Mouse (Mus musculus) kidney, embryonic 15.5 days (tissue): Measurements from ENCODE around the gene Fmnl2. TPM values are rescaled to one million over a fixed set of nuclear protein-coding genes. Genes with fewer than 3 reads are reported as not detected.

Experiments
- ATAC-seq: fragments of 200-750 bp; cut with Nextera tagmentation; replicated peaks from 2 replicates; pipeline ENCODE4 v1.8.0; 2017; ENCODE audit warnings: moderate TSS enrichment; ENCODE audit not compliant: low FRiP score
- H3K27ac ChIP-seq: fragments of 300-500 bp; sonication (generic); 2 replicates; pipeline ENCODE4 v1.5.1; 2015; ENCODE audit warnings: mild to moderate bottlenecking, inconsistent platforms
- H3K27me3 ChIP-seq: fragments of 300-500 bp; sonication (generic); 2 replicates; pipeline ENCODE4 v1.6.1; 2015; ENCODE audit warnings: inconsistent platforms
- H3K36me3 ChIP-seq: fragments of 300-500 bp; sonication (generic); 2 replicates; pipeline ENCODE4 v1.6.1; 2015; ENCODE audit warnings: inconsistent platforms
- H3K4me1 ChIP-seq: fragments of 300-500 bp; sonication (generic); 2 replicates; pipeline ENCODE4 v1.6.1; 2015; ENCODE audit warnings: inconsistent platforms
- H3K4me2 ChIP-seq: fragments of 300-500 bp; sonication (generic); 2 replicates; pipeline ENCODE4 v1.6.1; 2015; ENCODE audit warnings: moderate library complexity, mild to moderate bottlenecking, inconsistent platforms
- H3K4me3 ChIP-seq: fragments of 300-500 bp; sonication (generic); replicated peaks from 2 replicates; pipeline ENCODE4 v1.5.1; 2015; ENCODE audit warnings: mild to moderate bottlenecking, inconsistent platforms
- H3K9ac ChIP-seq: fragments of 300-500 bp; sonication (generic); 2 replicates; pipeline ENCODE4 v1.6.1; 2015; ENCODE audit warnings: mild to moderate bottlenecking, inconsistent platforms
- H3K9me3 ChIP-seq: fragments of 300-500 bp; sonication (generic); replicated peaks from 2 replicates; pipeline ENCODE4 v1.6.1; 2016; ENCODE audit warnings: inconsistent platforms
- WGBS: fragments of 180-500 bp; shearing (Covaris S2); methylation state at CpG from one replicate; pipeline ENCODE4 v1.1.7; 2015; ENCODE audit warnings: mixed read lengths; 5-methylcytosine and 5-hydroxymethylcytosine counted together
- polyA plus RNA-seq: library from polyadenylated mRNA; unstranded; fragments of >200 nt; fragmentation: Nextera tagmentation; extraction: Ambion mirVana; gene quantifications from 2 replicates; pipeline ENCODE4 v1.2.1, GENCODE M21; 2015

Gene Fmnl2
- polyA plus RNA-seq, 1 experiment from 2014 or later, result 8.0 TPM

DNA sequence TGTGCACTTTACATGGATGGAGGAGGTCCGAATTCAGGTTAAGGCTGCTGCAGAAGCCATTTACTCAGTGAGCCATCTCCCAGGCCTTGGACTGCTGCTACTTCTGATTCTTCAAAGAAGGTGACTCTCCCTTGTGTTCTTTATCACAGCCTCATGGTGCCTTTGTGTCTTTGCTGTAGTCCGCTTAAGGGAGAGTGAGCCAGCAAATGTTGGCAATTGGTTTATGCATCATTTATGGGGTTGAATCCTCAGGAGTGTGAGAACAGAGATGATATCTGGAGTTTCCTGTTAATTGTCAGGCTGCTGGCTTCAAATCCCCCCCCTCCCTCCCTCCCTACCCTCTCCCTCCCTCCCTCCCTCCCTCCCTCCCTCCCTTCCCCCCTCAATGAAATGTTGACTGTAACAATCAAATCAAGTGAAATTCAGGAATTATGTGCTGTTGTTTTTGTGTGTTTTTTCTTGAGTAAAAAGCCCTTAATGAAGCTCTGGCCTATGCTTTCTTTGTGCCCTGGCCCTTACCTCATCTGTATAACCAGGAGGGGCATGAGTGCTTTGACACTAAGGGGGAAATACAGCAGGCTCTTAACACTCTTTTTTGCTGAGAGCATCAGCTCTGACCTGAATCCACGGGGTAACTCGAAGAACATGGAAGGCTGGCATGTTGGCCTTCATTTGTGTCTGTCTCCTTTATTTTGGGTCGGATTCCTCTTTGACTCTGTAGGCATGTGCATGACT, 63.2 kb downstream of the Fmnl2 start:
- Histone ChIP-seq H3K27ac (no peak overlapping the region), H3K9ac (no peak overlapping the region), H3K9me3 (no peaks in the 10 kb centered on the region), H3K4me2 (no peak overlapping the region), H3K4me1 (peaks cover 27% of the 10 kb centered on the region), H3K36me3 (no peaks in the 10 kb centered on the region), H3K4me3 (no peak overlapping the region), H3K27me3 (no peaks in the 10 kb centered on the region)
- no peak for ATAC-seq
- 86% methylated on average over 5 of the region's 5 CpGs for WGBS

DNA sequence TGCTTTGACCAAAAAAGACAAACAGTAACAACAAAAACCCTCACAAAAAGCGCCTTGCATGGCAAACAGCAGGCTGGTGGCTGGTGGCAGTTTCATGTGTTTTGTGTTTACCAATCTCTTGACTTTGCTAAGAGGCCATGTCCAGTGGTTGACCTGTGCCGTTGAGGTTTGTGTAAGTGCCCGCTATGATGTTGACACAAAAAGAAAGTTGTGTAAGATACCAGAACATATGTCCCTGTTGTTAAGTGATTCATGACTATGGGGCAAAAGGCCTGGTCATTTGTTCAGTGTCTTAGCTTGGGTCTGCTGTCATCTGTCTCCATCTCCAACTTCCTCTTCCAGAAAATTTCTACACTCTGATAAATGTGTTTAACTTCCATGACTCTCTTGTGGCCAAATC, 67.4 kb downstream of the Fmnl2 start:
- no peak for ATAC-seq

DNA sequence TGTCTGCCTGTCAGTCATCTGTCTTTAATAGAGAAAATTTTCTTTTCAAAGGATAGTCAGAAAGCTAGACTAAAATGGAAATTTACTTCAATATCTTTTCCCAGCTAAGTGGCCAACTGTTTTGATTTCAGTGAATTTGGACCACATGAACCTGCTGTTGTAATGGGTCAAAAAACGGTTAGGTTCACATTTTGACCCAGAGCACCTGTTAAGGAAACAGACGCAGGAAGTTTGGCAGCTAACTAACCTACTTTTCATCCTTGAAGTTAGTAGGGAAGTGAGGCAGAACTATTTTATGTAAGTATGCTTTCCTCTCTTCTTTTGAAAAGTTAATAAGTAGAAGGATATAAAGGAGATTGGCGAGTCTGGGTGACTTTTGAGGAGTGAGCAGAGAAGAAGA, 69.7 kb downstream of the Fmnl2 start:
- H3K27me3 ChIP-seq, result no peaks in the 10 kb centered on the region
- no peak overlapping the region for H3K9ac ChIP-seq
- H3K36me3 ChIP-seq, result no peaks in the 10 kb centered on the region
- H3K4me2 ChIP-seq, result no peak overlapping the region
- no peak overlapping the region for H3K27ac ChIP-seq
- H3K4me3 ChIP-seq, result no peak overlapping the region
- peaks cover 52% of the 10 kb centered on the region for H3K4me1 ChIP-seq
- no peaks in the 10 kb centered on the region for H3K9me3 ChIP-seq
- 29% methylated on average over 3 of the region's 3 CpGs for WGBS
- ATAC-seq, result no peak

More for the DNA sequence above, 67.4 kb downstream of the Fmnl2 start:
- H3K4me1 ChIP-seq, result peaks cover 48% of the 10 kb centered on the region
- H3K9ac ChIP-seq, result no peak overlapping the region
- WGBS, result 66% methylated on average over 3 of the region's 3 CpGs
- no peaks in the 10 kb centered on the region for H3K27me3 ChIP-seq
- H3K9me3 ChIP-seq, result no peaks in the 10 kb centered on the region
- no peak overlapping the region for H3K4me2 ChIP-seq
- no peak overlapping the region for H3K4me3 ChIP-seq
- no peaks in the 10 kb centered on the region for H3K36me3 ChIP-seq
- no peak overlapping the region for H3K27ac ChIP-seq

DNA sequence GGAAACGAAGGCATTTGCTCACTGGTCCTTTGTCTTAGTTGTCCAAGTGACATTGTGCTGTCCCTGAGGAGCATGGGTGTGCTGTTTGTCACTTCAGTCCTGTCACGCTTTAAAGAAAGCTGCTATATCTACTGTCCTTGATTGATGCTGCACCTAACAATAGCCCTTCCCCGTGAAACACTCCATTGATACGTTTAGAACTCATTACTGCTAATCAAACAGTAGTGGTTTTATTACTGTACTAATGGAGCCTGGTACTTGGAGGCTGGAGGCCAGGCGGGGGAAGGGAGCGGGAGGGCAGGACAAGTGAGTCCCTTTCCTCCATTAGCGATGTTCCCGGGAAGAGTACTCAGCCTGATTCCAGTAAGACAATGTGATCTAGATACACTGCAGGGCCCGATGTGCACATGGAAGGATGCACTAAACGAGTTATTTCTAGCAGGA, 70.2 kb downstream of the Fmnl2 start:
- 0 out of 2 replicates have a peak, but pooled peaks have one; percentile 30 for ATAC-seq
- Histone ChIP-seq H3K4me2 (no peak overlapping the region), H3K36me3 (no peaks in the 10 kb centered on the region), H3K4me1 (peaks cover 52% of the 10 kb centered on the region), H3K9me3 (no peaks in the 10 kb centered on the region), H3K4me3 (no peak overlapping the region), H3K27ac (no peak overlapping the region), H3K27me3 (no peaks in the 10 kb centered on the region), H3K9ac (no peak overlapping the region)
- 35% methylated on average over 10 of the region's 10 CpGs for WGBS

DNA sequence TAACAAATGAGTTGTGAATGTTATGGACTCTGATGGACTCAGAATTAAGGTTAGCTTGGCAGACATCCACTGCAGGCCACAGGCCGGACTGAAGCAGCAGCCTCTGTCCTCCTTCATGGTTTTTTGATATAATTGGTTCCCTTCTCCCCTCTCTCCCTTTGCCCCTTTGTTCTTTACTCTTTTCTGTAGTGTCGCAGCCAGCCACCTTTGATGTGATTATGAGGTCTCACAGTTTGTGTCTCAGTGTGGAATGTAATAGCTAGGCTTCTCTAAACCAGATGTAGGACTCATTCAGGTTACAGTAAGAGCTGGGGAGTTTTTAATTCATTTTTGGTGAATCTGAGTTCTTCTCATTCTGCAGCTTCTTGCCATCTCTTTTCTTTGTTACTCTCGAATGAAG, 70.7 kb downstream of the Fmnl2 start:
- Histone ChIP-seq H3K9ac (no peak overlapping the region), H3K4me2 (no peak overlapping the region), H3K36me3 (no peaks in the 10 kb centered on the region), H3K27ac (no peak overlapping the region), H3K4me3 (no peak overlapping the region), H3K9me3 (no peaks in the 10 kb centered on the region), H3K27me3 (no peaks in the 10 kb centered on the region), H3K4me1 (peaks cover 56% of the 10 kb centered on the region)
- no peak for ATAC-seq
- 65% methylated on average over 3 of the region's 3 CpGs for WGBS

DNA sequence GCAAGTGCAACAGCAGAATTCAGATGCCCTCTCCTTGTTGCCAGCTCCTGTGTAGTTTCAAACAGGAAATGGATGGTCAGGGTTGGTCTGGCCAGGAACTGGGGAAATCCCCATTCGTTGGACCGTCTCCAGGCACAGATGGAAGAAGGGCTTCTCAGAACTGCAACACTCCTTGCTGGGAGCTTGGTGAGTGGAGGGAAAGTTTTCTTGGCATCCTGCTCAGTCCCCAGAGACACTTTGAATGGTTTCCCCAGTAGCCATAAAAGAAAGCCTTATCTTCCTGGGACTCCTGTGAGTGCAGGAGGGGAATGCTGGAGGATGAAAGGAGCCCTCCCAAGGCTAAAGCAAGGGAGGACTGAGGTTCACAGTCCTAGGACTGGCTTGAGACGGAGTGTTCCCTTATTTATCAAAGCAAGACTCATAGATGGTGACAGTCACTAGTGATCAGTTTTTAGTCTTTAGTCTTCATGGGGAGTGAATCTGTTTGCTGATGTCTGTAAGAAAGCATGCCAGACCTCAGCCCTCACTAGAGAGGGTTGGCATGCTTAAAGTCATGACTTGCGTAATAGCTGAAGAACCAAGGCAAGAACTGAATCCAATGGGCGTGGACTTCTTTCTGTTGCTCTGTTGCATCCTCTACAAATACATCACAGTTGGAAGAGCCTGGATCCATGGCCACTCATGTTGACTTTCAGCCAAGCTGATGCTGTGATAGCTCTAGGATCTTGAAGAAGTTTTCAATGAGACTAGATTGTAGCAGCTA, 72.6 kb downstream of the Fmnl2 start:
- ATAC-seq, result no peak
- no peak overlapping the region for H3K4me3 ChIP-seq

DNA sequence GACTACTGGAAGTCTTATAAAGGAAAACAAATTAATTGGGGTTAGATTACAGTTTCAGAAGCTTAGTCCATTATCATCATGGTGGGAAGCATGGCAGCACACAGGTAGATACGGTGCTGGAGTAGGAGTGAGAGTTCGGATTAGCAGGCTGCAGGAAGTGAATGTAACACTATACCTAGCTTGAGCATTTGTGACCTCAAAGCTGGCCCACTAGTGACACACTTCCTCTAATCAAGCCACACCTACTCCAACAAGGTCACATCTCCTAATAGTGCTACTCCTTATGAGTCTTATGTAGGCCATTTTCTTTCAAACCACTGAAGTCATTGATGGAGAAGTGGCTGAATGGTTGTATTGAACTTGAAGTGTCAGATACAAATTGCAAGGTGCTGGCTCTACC, 73.7 kb downstream of the Fmnl2 start:
- WGBS, result 71% methylated on average over 2 of the region's 2 CpGs
- no peak for ATAC-seq

More for the DNA sequence above, 72.6 kb downstream of the Fmnl2 start:
- H3K27me3 ChIP-seq, result no peaks in the 10 kb centered on the region
- no peaks in the 10 kb centered on the region for H3K36me3 ChIP-seq
- H3K27ac ChIP-seq, result 0 out of 2 replicates have a peak overlapping the region, but pooled peaks have one; percentile 32
- H3K9me3 ChIP-seq, result no peaks in the 10 kb centered on the region
- H3K4me2 ChIP-seq, result no peak overlapping the region
- 88% methylated on average over 5 of the region's 5 CpGs for WGBS
- no peak overlapping the region for H3K9ac ChIP-seq
- H3K4me1 ChIP-seq, result peaks cover 48% of the 10 kb centered on the region

DNA sequence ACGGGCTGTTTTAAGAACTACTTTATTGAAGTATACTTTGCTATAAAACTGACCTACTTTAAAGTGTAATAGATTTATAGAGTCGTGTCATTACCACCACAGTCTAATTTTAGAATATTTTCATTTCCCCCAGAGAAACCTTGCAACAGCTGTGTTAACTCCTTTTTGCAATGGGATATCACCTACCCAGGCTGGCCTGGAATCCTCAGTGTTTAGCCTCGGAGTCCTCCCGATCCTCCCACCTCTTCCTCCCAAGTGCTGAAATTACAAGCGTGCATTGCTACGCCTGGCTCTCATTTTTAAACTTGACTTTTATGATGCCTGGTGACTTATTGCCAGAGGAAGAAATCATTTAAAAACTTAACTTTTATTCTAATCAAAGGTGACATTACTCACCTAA, 78.2 kb downstream of the Fmnl2 start:
- H3K4me1 ChIP-seq, result peaks cover 59% of the 10 kb centered on the region
- ATAC-seq, result peak; percentile 63

More for the DNA sequence above, 73.7 kb downstream of the Fmnl2 start:
- Histone ChIP-seq H3K36me3 (no peaks in the 10 kb centered on the region), H3K4me1 (peaks cover 54% of the 10 kb centered on the region), H3K27me3 (no peaks in the 10 kb centered on the region), H3K9ac (no peak overlapping the region), H3K9me3 (no peaks in the 10 kb centered on the region), H3K4me3 (no peak overlapping the region), H3K27ac (no peak overlapping the region), H3K4me2 (no peak overlapping the region)

DNA sequence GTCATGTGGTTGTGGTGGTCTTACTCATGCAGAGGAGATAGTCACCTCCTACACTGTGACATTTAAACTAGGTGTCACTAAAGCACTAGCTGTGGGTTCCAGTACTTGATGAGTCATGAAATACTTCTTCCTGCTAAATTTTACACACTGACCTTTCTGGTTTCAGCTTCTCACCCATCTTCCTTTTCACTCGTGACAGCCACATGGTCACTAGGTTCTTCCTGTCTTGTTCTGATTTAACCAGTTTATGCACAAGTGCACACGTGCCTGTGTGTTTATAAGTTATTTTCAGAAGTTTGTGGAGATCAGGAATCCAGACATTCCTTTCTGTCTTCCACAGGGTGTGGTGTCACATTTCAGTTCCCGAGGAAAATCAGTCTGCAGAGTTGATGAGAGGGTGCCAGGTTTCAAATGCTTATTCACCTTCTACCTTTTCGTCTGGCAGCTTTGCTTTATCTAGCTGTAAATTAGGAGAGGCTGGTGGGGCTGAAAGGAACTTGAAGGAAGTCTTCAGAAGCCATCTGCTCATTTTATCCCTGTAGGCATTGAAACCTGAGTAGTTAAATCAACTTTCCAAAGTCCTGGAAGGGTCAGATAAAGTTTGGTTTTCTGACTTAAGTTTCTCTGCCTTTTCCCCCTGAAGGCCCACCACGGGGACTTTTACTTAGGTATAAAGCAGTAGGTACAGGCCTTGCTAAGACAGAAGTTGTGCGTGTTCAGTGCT, 80.9 kb downstream of the Fmnl2 start:
- 8% methylated on average over 6 of the region's 6 CpGs for WGBS
- H3K9ac ChIP-seq, result no peak overlapping the region
- no peak overlapping the region for H3K4me2 ChIP-seq
- H3K4me1 ChIP-seq, result peaks cover 69% of the 10 kb centered on the region
- H3K27ac ChIP-seq, result peak overlapping the region; percentile 59
- peak; percentile 65 for ATAC-seq
- no peak overlapping the region for H3K4me3 ChIP-seq
- no peaks in the 10 kb centered on the region for H3K9me3 ChIP-seq
- no peaks in the 10 kb centered on the region for H3K36me3 ChIP-seq
- H3K27me3 ChIP-seq, result no peaks in the 10 kb centered on the region

More for the DNA sequence above, 78.2 kb downstream of the Fmnl2 start:
- Histone ChIP-seq H3K4me3 (no peak overlapping the region), H3K9me3 (no peaks in the 10 kb centered on the region), H3K27me3 (no peaks in the 10 kb centered on the region), H3K36me3 (no peaks in the 10 kb centered on the region), H3K4me2 (no peak overlapping the region), H3K9ac (no peak overlapping the region), H3K27ac (0 out of 2 replicates have a peak overlapping the region, but pooled peaks have one; percentile 37)
- 21% methylated on average over 6 of the region's 6 CpGs for WGBS

DNA sequence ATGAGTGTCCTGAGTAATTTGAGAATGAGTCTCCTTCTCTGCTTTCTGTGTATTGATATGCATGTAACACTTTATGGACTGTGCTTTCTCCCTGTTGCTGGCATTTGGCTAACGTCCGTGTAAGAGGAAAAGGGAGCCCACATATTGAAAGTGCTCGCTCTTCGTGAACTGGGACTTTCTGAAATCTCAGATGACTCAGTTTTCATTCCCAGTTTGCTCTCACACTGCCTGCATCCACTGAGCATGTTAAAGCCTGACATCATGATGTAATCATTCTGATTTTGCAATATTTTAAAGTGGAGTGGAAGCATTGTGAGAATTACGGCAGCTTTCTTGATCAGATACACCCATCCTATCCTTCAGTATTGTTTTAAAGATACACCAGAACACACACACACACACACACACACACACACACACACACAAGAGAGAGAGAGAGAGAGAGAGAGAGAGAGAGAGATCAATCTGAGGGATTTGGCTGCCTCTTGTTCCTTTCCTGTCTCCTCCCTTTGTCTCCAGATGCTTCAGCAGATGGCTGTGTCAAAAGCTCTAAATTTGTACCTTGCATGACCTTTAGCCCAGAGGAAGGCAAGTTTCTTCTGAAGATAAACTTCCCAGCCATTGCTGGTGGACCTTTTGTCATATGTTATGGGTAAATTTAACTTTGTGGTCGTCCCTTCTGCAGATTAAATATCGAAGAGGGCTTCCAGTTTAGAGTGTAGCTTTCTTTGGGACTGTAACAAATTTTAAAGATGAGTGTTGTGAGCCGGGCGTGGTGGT, 86.2 kb downstream of the Fmnl2 start:
- Histone ChIP-seq H3K9ac (no peak overlapping the region), H3K4me3 (no peak overlapping the region), H3K4me1 (peaks cover 49% of the 10 kb centered on the region), H3K27me3 (no peaks in the 10 kb centered on the region), H3K9me3 (no peaks in the 10 kb centered on the region), H3K4me2 (no peak overlapping the region), H3K36me3 (no peaks in the 10 kb centered on the region; the same call in 1 of the 2 replicates), H3K27ac (0 out of 2 replicates have a peak overlapping the region, but pooled peaks have one; percentile 9)
- 52% methylated on average over 9 of the region's 9 CpGs for WGBS
- no peak for ATAC-seq

DNA sequence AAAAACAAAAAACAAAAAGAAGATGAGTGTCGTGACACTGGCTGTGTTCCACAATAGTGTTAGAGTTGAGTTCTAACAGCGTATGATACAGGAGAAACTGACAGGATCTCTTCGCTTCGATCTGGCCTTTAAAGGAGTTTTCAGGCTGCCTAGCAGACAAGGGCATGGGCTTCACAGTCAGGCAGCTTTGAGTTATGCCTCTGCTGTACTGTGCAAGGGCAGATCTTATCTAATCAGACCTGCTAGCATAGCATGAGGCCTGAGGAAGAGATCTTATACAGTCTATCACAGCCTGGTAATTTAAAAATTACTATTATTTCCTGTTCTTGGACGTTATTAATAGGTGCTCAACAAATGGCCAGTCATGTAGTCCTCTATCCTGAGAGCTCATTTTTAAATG, 86.9 kb downstream of the Fmnl2 start:
- no peak overlapping the region for H3K27ac ChIP-seq
- no peak overlapping the region for H3K4me3 ChIP-seq
- H3K4me2 ChIP-seq, result no peak overlapping the region
- peaks cover 3% of the 10 kb centered on the region for H3K36me3 ChIP-seq
- H3K9me3 ChIP-seq, result no peaks in the 10 kb centered on the region
- 58% methylated on average over 5 of the region's 5 CpGs for WGBS
- ATAC-seq, result peak; percentile 63; the same call in 1 of the 2 replicates
- peaks cover 43% of the 10 kb centered on the region for H3K4me1 ChIP-seq
- no peaks in the 10 kb centered on the region for H3K27me3 ChIP-seq
- no peak overlapping the region for H3K9ac ChIP-seq
